Mouse (Mus musculus) forebrain, embryonic 12.5 days (tissue): ENCODE data around the gene Dcxr. TPM values are rescaled to one million over a fixed set of nuclear protein-coding genes. Genes with fewer than 3 reads are reported as not detected.
"Not testable (repeated sequence)": the region's sequence is repeated elsewhere in the genome, so short reads cannot be mapped to it uniquely, and the experiment has no call there.

ENCODE experiments used
- ATAC-seq: fragments of 200-750 bp; cut with Nextera tagmentation; 2 replicates; pipeline ENCODE4 v1.8.0; 2017; ENCODE audit warnings: moderate TSS enrichment; ENCODE audit not compliant: low FRiP score
- H3K27ac ChIP-seq: fragments of 300-500 bp; sonication (generic); 2 replicates; pipeline ENCODE4 v1.5.1; 2016; ENCODE audit warnings: mild to moderate bottlenecking
- H3K27me3 ChIP-seq: fragments of 300-500 bp; sonication (generic); 2 replicates; pipeline ENCODE4 v1.6.1; 2016; ENCODE audit warnings: mild to moderate bottlenecking
- H3K36me3 ChIP-seq: fragments of 300-500 bp; sonication (generic); replicated peaks from 2 replicates; pipeline ENCODE4 v1.6.1; 2016; ENCODE audit warnings: mild to moderate bottlenecking
- H3K4me1 ChIP-seq: fragments of 300-500 bp; sonication (generic); 2 replicates; pipeline ENCODE4 v1.6.1; 2016
- H3K4me2 ChIP-seq: fragments of 300-500 bp; sonication (generic); 2 replicates; pipeline ENCODE4 v1.6.1; 2016; ENCODE audit warnings: mild to moderate bottlenecking, moderate library complexity
- H3K4me3 ChIP-seq: fragments of 300-500 bp; sonication (generic); replicated peaks from 2 replicates; pipeline ENCODE4 v1.5.1; 2016; ENCODE audit warnings: mild to moderate bottlenecking
- H3K9ac ChIP-seq: fragments of 300-500 bp; sonication (generic); 2 replicates; pipeline ENCODE4 v1.6.1; 2016; ENCODE audit warnings: mild to moderate bottlenecking
- H3K9me3 ChIP-seq: fragments of 300-500 bp; sonication (generic); 2 replicates; pipeline ENCODE4 v1.6.1; 2016
- WGBS: fragments of 180-500 bp; shearing (Covaris S2); methylation state at CpG from one replicate; pipeline ENCODE4 v1.1.7; 2016; 5-methylcytosine and 5-hydroxymethylcytosine counted together
- polyA plus RNA-seq: library from polyadenylated mRNA; unstranded; fragments of >200 nt; fragmentation: Nextera tagmentation; extraction: Ambion mirVana; gene quantifications from 2 replicates; pipeline ENCODE4 v1.2.1, GENCODE M21; 2016

Dcxr gene
- polyA plus RNA-seq: 9.1 and 9.2 TPM in 2 replicates

DNA sequence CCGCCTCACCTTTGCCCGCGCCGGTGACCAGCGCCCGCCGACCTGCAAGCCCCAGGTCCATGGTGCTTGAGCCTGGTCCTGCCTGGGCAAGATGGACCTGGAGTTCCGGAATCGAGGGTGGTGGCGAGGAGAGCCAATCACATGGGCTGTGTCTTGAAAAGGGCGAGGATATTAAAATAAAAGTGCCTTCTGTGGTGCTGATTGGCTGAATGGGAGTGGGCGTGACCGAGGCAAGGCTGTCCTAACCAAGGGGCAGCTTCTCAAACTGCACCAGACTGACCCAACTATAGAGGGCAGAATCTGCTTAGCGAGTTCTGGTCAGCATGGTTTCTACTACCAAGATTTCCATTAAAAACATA is at the start of gene Dcxr:
TSS of gene Dcxr (minus strand) at position 113 of the 359 bp plus-strand sequence.
- no peaks in the 10 kb centered on the region for H3K36me3 ChIP-seq
- no peaks in the 10 kb centered on the region for H3K9me3 ChIP-seq
- peak; percentile 87 for ATAC-seq
- peak within 1 kb of the TSS; percentile 78 for H3K4me2 ChIP-seq
- peak within 1 kb of the TSS; percentile 47 for H3K4me3 ChIP-seq
- peaks cover 44% of the 10 kb centered on the region for H3K27me3 ChIP-seq
- under 1% methylated on average over 14 of the region's 14 CpGs for WGBS
- H3K27ac ChIP-seq: 0 out of 2 replicates have a peak within 1 kb of the TSS, but pooled peaks have one; percentile 6
- peak within 1 kb of the TSS; percentile 53 for H3K9ac ChIP-seq
- H3K4me1 ChIP-seq: peaks cover 20% of the 10 kb centered on the region

- no peaks in the 10 kb centered on the region for H3K9me3 ChIP-seq
- no peaks in the 10 kb centered on the region; the same call in 1 of the 2 replicates for H3K27me3 ChIP-seq
- H3K9ac ChIP-seq: no peak overlapping the region
- H3K4me3 ChIP-seq: no peak overlapping the region
- ATAC-seq: peak; percentile 83
- H3K36me3 ChIP-seq: peaks cover 11% of the 10 kb centered on the region
- H3K27ac ChIP-seq: no peak overlapping the region
- 32% methylated on average over 15 of the region's 15 CpGs for WGBS
- H3K4me1 ChIP-seq: peaks cover 8% of the 10 kb centered on the region
- H3K4me2 ChIP-seq: no peak overlapping the region
Measured at GRCm38 (mm10) chr11:120775774-120776469, 48.8 kb upstream of the Dcxr start.

GRCm38 (mm10) chr11:120773463-120774190 is 46.5 kb upstream of the Dcxr start:
- Histone ChIP-seq H3K36me3 (no peaks in the 10 kb centered on the region), H3K4me1 (peaks cover 8% of the 10 kb centered on the region), H3K4me2 (no peak overlapping the region), H3K27ac (no peak overlapping the region), H3K9me3 (no peaks in the 10 kb centered on the region), H3K27me3 (no peaks in the 10 kb centered on the region; the same call in 1 of the 2 replicates), H3K9ac (no peak overlapping the region), H3K4me3 (no peak overlapping the region)
- WGBS: 94% methylated on average over 7 of the region's 7 CpGs
- no peak for ATAC-seq

DNA sequence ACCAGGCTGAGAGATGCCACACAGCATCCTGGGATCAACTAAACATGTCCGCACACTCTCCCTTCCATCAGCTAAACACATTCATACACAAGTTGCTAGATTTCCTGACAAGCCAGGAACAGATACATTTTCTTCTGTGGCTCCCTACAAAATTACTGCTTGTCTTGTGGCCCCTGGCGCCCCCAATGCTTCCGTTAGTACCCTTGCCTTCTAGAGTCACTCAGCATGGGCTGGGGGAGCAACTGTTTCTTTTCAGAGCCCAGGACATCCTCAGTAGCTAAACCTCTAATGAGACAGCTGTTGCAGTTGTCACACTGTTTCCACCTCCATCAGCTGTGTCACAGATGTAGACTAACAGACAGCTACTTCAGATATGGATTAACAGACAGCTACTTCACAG is 45.7 kb upstream of the Dcxr start:
- H3K27me3 ChIP-seq: no peaks in the 10 kb centered on the region; the same call in 1 of the 2 replicates
- no peak overlapping the region for H3K27ac ChIP-seq
- H3K9ac ChIP-seq: no peak overlapping the region
- ATAC-seq: no peak
- H3K4me1 ChIP-seq: peaks cover 8% of the 10 kb centered on the region
- no peak overlapping the region for H3K4me3 ChIP-seq
- WGBS: 81% methylated on average over 3 of the region's 3 CpGs
- no peaks in the 10 kb centered on the region for H3K36me3 ChIP-seq
- H3K9me3 ChIP-seq: no peaks in the 10 kb centered on the region
- H3K4me2 ChIP-seq: no peak overlapping the region

- Histone ChIP-seq H3K4me1 (no peaks in the 10 kb centered on the region), H3K4me3 (no peak overlapping the region), H3K9ac (no peak overlapping the region), H3K9me3 (no peaks in the 10 kb centered on the region), H3K27ac (no peak overlapping the region), H3K4me2 (no peak overlapping the region), H3K27me3 (no peaks in the 10 kb centered on the region; the same call in 1 of the 2 replicates), H3K36me3 (no peaks in the 10 kb centered on the region)
- WGBS: 44% methylated on average over 1 of the region's 1 CpGs
- ATAC-seq: no peak
Measured at GRCm38 (mm10) chr11:120768206-120768605, 41.1 kb upstream of the Dcxr start.

GRCm38 (mm10) chr11:120767023-120767422 is 39.9 kb upstream of the Dcxr start:
- H3K4me3 ChIP-seq, H3K36me3 ChIP-seq, H3K4me2 ChIP-seq, H3K9ac ChIP-seq, H3K27me3 ChIP-seq, H3K27ac ChIP-seq, H3K9me3 ChIP-seq, ATAC-seq, H3K4me1 ChIP-seq: not testable (repeated sequence)
- WGBS: 88% methylated on average over 5 of the region's 7 CpGs

GRCm38 (mm10) chr11:120763121-120763999 is 36.3 kb upstream of the Dcxr start:
- H3K4me2 ChIP-seq, H3K27ac ChIP-seq, H3K4me1 ChIP-seq, H3K4me3 ChIP-seq, H3K36me3 ChIP-seq, H3K9ac ChIP-seq: not testable (repeated sequence)
- H3K27me3 ChIP-seq: peaks cover 11% of the 10 kb centered on the region
- H3K9me3 ChIP-seq: peaks cover 11% of the 10 kb centered on the region
- ATAC-seq: 0 out of 2 replicates have a peak, but pooled peaks have one; percentile 30
- 7% methylated on average over 9 of the region's 23 CpGs for WGBS

DNA sequence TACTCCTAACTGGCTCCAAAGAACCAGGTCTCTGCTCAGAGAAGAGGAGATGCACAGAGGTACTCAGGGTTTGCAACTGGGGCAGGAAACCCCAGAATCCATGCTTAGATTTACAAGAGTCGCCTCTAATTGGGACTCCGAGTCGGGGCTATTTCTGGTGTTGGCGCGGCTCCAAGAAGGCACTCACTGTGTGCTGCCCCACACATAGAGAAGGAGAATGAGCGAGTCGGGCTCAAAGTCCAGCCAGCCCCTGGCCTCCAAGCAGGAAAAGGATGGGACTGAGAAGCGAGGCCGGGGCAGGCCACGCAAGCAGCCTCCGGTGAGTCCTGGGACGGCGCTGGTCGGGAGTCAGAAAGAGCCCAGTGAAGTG is 35.6 kb upstream of the Dcxr start, which contains the start of gene Hmga1b:
TSS of gene Hmga1b (plus strand) at position 123 of the 370 bp plus-strand sequence.
- peaks cover 11% of the 10 kb centered on the region for H3K27me3 ChIP-seq
- H3K27ac ChIP-seq, ATAC-seq, H3K4me3 ChIP-seq, H3K36me3 ChIP-seq, H3K9ac ChIP-seq, H3K4me2 ChIP-seq, H3K4me1 ChIP-seq: not testable (repeated sequence)
- H3K9me3 ChIP-seq: peaks cover 18% of the 10 kb centered on the region
- WGBS: 17% methylated on average over 14 of the region's 14 CpGs

DNA sequence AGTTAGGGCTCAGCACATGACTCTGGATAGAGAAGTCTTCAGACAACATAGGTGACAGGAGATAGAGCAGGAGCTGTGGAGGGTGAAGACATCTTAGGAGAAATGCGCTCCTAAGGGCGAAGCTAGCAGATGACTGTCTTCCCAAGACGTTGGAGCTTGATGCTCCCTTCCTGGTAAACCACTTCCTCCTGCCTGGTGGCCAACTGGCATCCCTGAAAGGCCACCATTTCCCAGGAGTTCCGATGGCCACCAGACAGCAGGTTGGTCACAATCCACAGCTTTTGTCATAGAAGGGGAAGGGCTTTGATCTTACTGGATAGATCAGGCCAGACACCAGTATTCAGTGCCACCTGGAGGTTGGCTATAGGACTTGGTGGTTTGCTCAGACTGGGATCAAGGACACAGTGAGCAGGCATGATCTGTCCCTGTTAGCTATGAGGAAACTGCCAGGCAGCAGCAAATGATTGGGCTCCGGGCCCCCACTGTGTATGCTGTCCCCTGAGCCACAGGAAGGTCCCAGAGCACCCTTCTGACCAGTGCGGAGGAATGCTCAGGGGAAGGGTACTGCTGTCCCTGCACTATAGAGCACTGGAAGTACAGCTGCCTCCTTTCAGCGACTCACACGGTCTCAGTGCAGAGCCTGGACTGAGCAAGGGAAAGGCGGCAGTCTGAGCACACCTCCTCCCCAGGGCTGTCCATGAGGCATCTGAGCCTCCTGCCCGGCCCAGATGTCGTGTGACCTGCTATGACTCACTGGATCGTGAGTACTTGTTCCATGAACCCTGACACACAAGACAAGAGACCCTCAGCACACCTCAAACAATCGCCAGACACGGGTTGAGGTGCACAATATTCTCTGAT is 35.0 kb upstream of the Dcxr start:
- no peak overlapping the region for H3K4me2 ChIP-seq
- H3K4me1 ChIP-seq: 0 out of 2 replicates have a peak, but pooled peaks cover 3% of the 10 kb centered on the region
- H3K9me3 ChIP-seq: peaks cover 20% of the 10 kb centered on the region
- H3K27ac ChIP-seq: no peak overlapping the region
- no peaks in the 10 kb centered on the region for H3K36me3 ChIP-seq
- H3K27me3 ChIP-seq: peaks cover 11% of the 10 kb centered on the region
- ATAC-seq: no peak
- 68% methylated on average over 14 of the region's 14 CpGs for WGBS
- H3K9ac ChIP-seq: no peak overlapping the region
- no peak overlapping the region for H3K4me3 ChIP-seq

DNA sequence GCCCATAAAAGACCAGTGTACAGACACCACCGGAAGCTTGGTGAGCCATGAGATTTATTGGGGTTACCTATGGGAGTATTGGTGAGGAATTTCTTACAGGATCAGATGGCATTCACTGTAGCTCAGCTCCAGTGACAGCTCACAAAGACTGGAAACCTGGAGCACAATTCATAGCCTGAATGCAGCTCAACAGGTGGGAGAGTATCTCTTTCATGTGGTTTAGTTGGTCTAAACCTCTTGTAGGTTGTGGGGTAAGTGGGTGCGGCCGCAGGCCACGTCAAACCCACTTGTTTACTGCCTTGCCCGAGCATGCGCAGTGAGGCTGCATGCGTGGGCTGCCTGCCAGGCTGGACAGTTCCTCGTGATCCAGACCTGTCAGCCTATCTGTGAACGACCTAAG is 33.2 kb upstream of the Dcxr start:
- no peaks in the 10 kb centered on the region for H3K36me3 ChIP-seq
- no peak overlapping the region for H3K9ac ChIP-seq
- H3K4me3 ChIP-seq: no peak overlapping the region
- H3K27ac ChIP-seq: no peak overlapping the region
- peaks cover 25% of the 10 kb centered on the region for H3K9me3 ChIP-seq
- peaks cover 11% of the 10 kb centered on the region for H3K27me3 ChIP-seq
- 86% methylated on average over 9 of the region's 9 CpGs for WGBS
- H3K4me2 ChIP-seq: no peak overlapping the region
- H3K4me1 ChIP-seq: 0 out of 2 replicates have a peak, but pooled peaks cover 3% of the 10 kb centered on the region
- no peak for ATAC-seq

DNA sequence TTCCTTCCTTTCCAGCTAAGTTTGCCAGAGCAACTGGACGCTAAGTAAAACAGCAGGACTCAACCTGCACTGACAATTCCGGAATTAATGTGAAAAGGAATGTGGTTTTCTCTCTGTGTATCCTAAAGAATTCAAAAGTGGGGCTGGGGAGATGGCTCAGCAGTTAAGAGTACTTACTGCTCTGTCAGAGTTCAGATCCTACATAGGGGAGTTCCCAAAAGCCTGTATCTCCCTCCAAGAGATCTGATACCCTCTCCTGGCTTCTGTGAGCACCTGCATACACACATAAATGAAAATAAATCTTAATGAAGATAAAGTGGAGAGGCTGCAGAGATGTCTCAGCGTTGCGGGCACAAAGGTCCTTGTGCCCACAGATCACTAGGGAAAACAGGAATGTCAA is 24.5 kb upstream of the Dcxr start:
- Histone ChIP-seq H3K4me1 (no peaks in the 10 kb centered on the region), H3K4me3 (no peak overlapping the region), H3K9me3 (0 out of 2 replicates have a peak, but pooled peaks cover under 1% of the 10 kb centered on the region), H3K36me3 (no peaks in the 10 kb centered on the region), H3K27ac (no peak overlapping the region), H3K9ac (no peak overlapping the region), H3K27me3 (no peaks in the 10 kb centered on the region), H3K4me2 (no peak overlapping the region)
- no peak for ATAC-seq
- 81% methylated on average over 4 of the region's 4 CpGs for WGBS
